Mouse (Mus musculus) liver, embryonic 15.5 days (tissue): ENCODE data around the gene Lrrc8d. TPM values are rescaled to one million over a fixed set of nuclear protein-coding genes. Genes with fewer than 3 reads are reported as not detected.

ENCODE experiments used
- ATAC-seq: fragments of 200-750 bp; cut with Nextera tagmentation; 2 replicates; pipeline ENCODE4 v1.8.0; 2017; ENCODE audit warnings: moderate number of reproducible peaks, mild to moderate bottlenecking, moderate library complexity; ENCODE audit not compliant: insufficient read depth
- H3K27ac ChIP-seq: fragments of 300-500 bp; sonication (generic); replicated peaks from 2 replicates; pipeline ENCODE4 v1.5.1; 2015; ENCODE audit warnings: mild to moderate bottlenecking, inconsistent platforms
- H3K27me3 ChIP-seq: fragments of 300-500 bp; sonication (generic); 2 replicates; pipeline ENCODE4 v1.6.1; 2015; ENCODE audit warnings: mild to moderate bottlenecking, inconsistent platforms
- H3K36me3 ChIP-seq: fragments of 300-500 bp; sonication (generic); replicated peaks from 2 replicates; pipeline ENCODE4 v1.6.1; 2015; ENCODE audit warnings: moderate library complexity, mild to moderate bottlenecking, inconsistent platforms
- H3K4me1 ChIP-seq: fragments of 300-500 bp; sonication (generic); replicated peaks from 2 replicates; pipeline ENCODE4 v1.6.1; 2015; ENCODE audit warnings: inconsistent platforms
- H3K4me2 ChIP-seq: fragments of 300-500 bp; sonication (generic); 2 replicates; pipeline ENCODE4 v1.6.1; 2015; ENCODE audit warnings: moderate library complexity, mild to moderate bottlenecking, inconsistent platforms
- H3K4me3 ChIP-seq: fragments of 300-500 bp; sonication (generic); replicated peaks from 2 replicates; pipeline ENCODE4 v1.5.1; 2015; ENCODE audit warnings: mild to moderate bottlenecking, inconsistent platforms
- H3K9ac ChIP-seq: fragments of 300-500 bp; sonication (generic); 2 replicates; pipeline ENCODE4 v1.6.1; 2015; ENCODE audit warnings: moderate library complexity, mild to moderate bottlenecking, inconsistent platforms
- H3K9me3 ChIP-seq: fragments of 300-500 bp; sonication (generic); replicated peaks from 2 replicates; pipeline ENCODE4 v1.6.1; 2016; ENCODE audit warnings: inconsistent platforms
- WGBS: fragments of 180-500 bp; shearing (Covaris S2); methylation state at CpG from one replicate; pipeline ENCODE4 v1.1.7; 2015; ENCODE audit warnings: mixed read lengths; ENCODE audit not compliant: insufficient replicate concordance; 5-methylcytosine and 5-hydroxymethylcytosine counted together
- polyA plus RNA-seq: library from polyadenylated mRNA; unstranded; fragments of >200 nt; fragmentation: Nextera tagmentation; extraction: Ambion mirVana; gene quantifications from 2 replicates; pipeline ENCODE4 v1.2.1, GENCODE M21; 2015

Gene Lrrc8d
- polyA plus RNA-seq, 1 experiment from 2014 or later, result 8.1 TPM

GRCm38 (mm10) chr5:105701844-105702243 lies 2.1 kb downstream of the Lrrc8d start:
- H3K4me1 ChIP-seq, result peaks cover 76% of the 10 kb centered on the region
- 0 out of 2 replicates have a peak, but pooled peaks cover 5% of the 10 kb centered on the region for H3K36me3 ChIP-seq
- H3K9ac ChIP-seq, result no peak overlapping the region
- H3K4me3 ChIP-seq, result peak overlapping the region; percentile 76
- H3K4me2 ChIP-seq, result peak overlapping the region; percentile 94
- 52% methylated on average over 8 of the region's 8 CpGs for WGBS
- H3K27ac ChIP-seq, result no peak overlapping the region
- H3K9me3 ChIP-seq, result no peaks in the 10 kb centered on the region
- no peak for ATAC-seq
- peaks cover 32% of the 10 kb centered on the region for H3K27me3 ChIP-seq

DNA sequence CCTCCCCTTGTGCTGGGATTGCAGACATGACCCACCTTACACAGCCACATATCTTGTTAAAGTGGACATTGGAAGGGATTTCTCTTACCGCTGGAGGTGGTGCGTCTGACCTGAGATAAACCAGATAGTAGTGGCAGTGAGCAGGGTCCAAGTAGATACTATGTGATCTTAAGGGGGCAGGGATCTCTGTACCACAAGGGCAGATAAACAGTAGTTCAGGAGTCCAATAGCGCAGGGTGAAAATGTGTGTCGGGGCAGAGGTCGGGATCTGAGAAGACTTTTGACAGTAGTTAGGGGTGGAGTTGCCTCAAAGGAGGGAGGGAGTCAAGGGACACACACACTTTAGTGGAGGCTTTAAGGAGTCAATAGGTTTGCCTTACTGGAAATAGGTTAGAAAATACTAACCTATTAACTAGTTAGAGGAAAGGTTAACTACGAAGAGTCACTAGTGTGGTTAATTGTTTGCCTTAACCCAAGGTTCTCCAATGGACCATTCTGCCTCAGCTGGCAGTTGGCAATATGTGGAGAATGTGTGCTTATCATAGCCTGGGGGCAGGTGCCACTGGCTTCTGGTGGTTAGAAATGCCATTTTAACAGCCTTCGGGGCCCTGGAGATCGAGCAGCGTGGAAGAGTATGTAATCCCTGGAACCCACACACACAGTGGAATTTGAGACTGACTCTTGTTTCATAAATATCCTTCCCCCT lies 3.0 kb downstream of the Lrrc8d start:
- 19% methylated on average over 9 of the region's 9 CpGs for WGBS
- peak overlapping the region; percentile 45 for H3K27ac ChIP-seq
- peaks cover 79% of the 10 kb centered on the region for H3K4me1 ChIP-seq
- H3K27me3 ChIP-seq, result peaks cover 32% of the 10 kb centered on the region
- no peak overlapping the region for H3K4me3 ChIP-seq
- H3K4me2 ChIP-seq, result peak overlapping the region; percentile 3; the same call in 1 of the 2 replicates
- H3K9ac ChIP-seq, result no peak overlapping the region
- no peaks in the 10 kb centered on the region for H3K9me3 ChIP-seq
- 0 out of 2 replicates have a peak, but pooled peaks cover 5% of the 10 kb centered on the region for H3K36me3 ChIP-seq
- ATAC-seq, result no peak

GRCm38 (mm10) chr5:105703286-105703655 lies 3.5 kb downstream of the Lrrc8d start:
- WGBS, result 65% methylated on average over 11 of the region's 11 CpGs
- 0 out of 2 replicates have a peak, but pooled peaks cover 5% of the 10 kb centered on the region for H3K36me3 ChIP-seq
- ATAC-seq, result no peak
- H3K27ac ChIP-seq, result peak overlapping the region; percentile 45
- peaks cover 79% of the 10 kb centered on the region for H3K4me1 ChIP-seq
- no peak overlapping the region for H3K4me3 ChIP-seq
- 0 out of 2 replicates have a peak overlapping the region, but pooled peaks have one; percentile 3 for H3K4me2 ChIP-seq
- H3K9me3 ChIP-seq, result no peaks in the 10 kb centered on the region
- H3K27me3 ChIP-seq, result peaks cover 32% of the 10 kb centered on the region
- no peak overlapping the region for H3K9ac ChIP-seq

- no peak overlapping the region for H3K9ac ChIP-seq
- H3K36me3 ChIP-seq, result 0 out of 2 replicates have a peak, but pooled peaks cover 5% of the 10 kb centered on the region
- no peak overlapping the region for H3K4me2 ChIP-seq
- H3K4me1 ChIP-seq, result peaks cover 68% of the 10 kb centered on the region
- no peak overlapping the region for H3K4me3 ChIP-seq
- H3K27me3 ChIP-seq, result peaks cover 19% of the 10 kb centered on the region
- WGBS, result 67% methylated on average over 9 of the region's 9 CpGs
- H3K9me3 ChIP-seq, result no peaks in the 10 kb centered on the region
- ATAC-seq, result no peak
- H3K27ac ChIP-seq, result no peak overlapping the region
Measured at GRCm38 (mm10) chr5:105704573-105704972, 4.8 kb downstream of the Lrrc8d start.

DNA sequence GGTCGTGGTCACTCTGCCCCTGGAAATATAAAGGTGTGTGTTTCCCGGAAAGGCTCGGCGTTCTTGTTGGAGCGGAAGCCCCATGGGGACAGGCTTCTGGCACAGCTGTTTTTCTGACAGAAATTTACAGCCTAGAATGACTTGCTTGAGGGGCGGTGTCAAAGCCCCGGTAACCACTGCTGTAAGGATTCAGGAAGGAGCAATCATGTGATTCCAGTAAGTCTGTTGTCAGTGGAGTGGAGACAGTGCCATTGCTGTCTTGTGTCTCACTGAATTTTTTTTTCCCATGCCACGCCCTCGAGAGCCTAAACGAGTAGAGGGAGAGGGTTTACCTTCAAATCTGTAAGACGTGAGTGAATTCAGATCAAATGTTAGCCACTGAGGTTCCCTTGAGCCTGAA lies 6.9 kb downstream of the Lrrc8d start:
- H3K4me2 ChIP-seq, result no peak overlapping the region
- H3K36me3 ChIP-seq, result 0 out of 2 replicates have a peak, but pooled peaks cover 5% of the 10 kb centered on the region
- WGBS, result 33% methylated on average over 11 of the region's 11 CpGs
- no peak for ATAC-seq
- no peaks in the 10 kb centered on the region for H3K27me3 ChIP-seq
- no peaks in the 10 kb centered on the region for H3K9me3 ChIP-seq
- no peak overlapping the region for H3K4me3 ChIP-seq
- peaks cover 58% of the 10 kb centered on the region for H3K4me1 ChIP-seq
- H3K9ac ChIP-seq, result no peak overlapping the region
- H3K27ac ChIP-seq, result no peak overlapping the region

GRCm38 (mm10) chr5:105708276-105708675 lies 8.5 kb downstream of the Lrrc8d start:
- H3K36me3 ChIP-seq, result 0 out of 2 replicates have a peak, but pooled peaks cover 5% of the 10 kb centered on the region
- no peak overlapping the region for H3K27ac ChIP-seq
- WGBS, result 45% methylated on average over 5 of the region's 5 CpGs
- H3K9me3 ChIP-seq, result no peaks in the 10 kb centered on the region
- H3K4me2 ChIP-seq, result no peak overlapping the region
- H3K4me3 ChIP-seq, result no peak overlapping the region
- H3K4me1 ChIP-seq, result peaks cover 44% of the 10 kb centered on the region
- H3K27me3 ChIP-seq, result no peaks in the 10 kb centered on the region
- H3K9ac ChIP-seq, result no peak overlapping the region
- ATAC-seq, result no peak

DNA sequence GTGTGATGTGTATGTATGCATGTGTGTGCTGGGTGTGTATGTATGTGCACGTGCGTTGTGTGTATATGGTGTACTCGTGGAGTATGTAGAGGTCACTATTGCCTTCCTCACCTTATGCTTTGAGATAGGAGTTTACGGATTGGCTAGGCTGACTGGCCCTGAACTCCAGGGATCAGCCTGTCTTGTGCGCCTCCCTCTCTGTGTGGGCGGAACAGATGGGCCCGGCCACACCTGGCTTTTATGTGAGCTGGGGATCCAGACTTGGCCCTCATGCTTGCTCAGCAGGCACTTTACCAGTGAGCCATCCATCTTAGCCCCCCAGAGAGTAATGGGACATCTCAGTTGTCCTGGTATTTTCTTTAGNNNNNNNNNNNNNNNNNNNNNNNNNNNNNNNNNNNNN lies 10.7 kb downstream of the Lrrc8d start:
- Histone ChIP-seq H3K9me3 (no peaks in the 10 kb centered on the region), H3K4me2 (no peak overlapping the region), H3K4me3 (no peak overlapping the region), H3K36me3 (no peaks in the 10 kb centered on the region), H3K4me1 (peaks cover 41% of the 10 kb centered on the region), H3K9ac (no peak overlapping the region), H3K27me3 (no peaks in the 10 kb centered on the region), H3K27ac (no peak overlapping the region)
- no peak for ATAC-seq
- 75% methylated on average over 7 of the region's 7 CpGs for WGBS

GRCm38 (mm10) chr5:105714446-105714845 lies 14.7 kb downstream of the Lrrc8d start:
- no peaks in the 10 kb centered on the region for H3K9me3 ChIP-seq
- H3K9ac ChIP-seq, result no peak overlapping the region
- no peaks in the 10 kb centered on the region for H3K36me3 ChIP-seq
- no peaks in the 10 kb centered on the region for H3K27me3 ChIP-seq
- no peak for ATAC-seq
- H3K4me1 ChIP-seq, result peaks cover 62% of the 10 kb centered on the region
- no peak overlapping the region for H3K27ac ChIP-seq
- 72% methylated on average over 6 of the region's 6 CpGs for WGBS
- no peak overlapping the region for H3K4me3 ChIP-seq
- H3K4me2 ChIP-seq, result no peak overlapping the region

- H3K4me1 ChIP-seq, result peaks cover 66% of the 10 kb centered on the region
- 75% methylated on average over 8 of the region's 8 CpGs for WGBS
- no peak for ATAC-seq
- H3K27me3 ChIP-seq, result no peaks in the 10 kb centered on the region
- H3K9me3 ChIP-seq, result no peaks in the 10 kb centered on the region
- H3K4me3 ChIP-seq, result no peak overlapping the region
- H3K9ac ChIP-seq, result no peak overlapping the region
- H3K27ac ChIP-seq, result no peak overlapping the region
- no peak overlapping the region for H3K4me2 ChIP-seq
- H3K36me3 ChIP-seq, result no peaks in the 10 kb centered on the region
Measured at GRCm38 (mm10) chr5:105715095-105715494, 15.3 kb downstream of the Lrrc8d start.

DNA sequence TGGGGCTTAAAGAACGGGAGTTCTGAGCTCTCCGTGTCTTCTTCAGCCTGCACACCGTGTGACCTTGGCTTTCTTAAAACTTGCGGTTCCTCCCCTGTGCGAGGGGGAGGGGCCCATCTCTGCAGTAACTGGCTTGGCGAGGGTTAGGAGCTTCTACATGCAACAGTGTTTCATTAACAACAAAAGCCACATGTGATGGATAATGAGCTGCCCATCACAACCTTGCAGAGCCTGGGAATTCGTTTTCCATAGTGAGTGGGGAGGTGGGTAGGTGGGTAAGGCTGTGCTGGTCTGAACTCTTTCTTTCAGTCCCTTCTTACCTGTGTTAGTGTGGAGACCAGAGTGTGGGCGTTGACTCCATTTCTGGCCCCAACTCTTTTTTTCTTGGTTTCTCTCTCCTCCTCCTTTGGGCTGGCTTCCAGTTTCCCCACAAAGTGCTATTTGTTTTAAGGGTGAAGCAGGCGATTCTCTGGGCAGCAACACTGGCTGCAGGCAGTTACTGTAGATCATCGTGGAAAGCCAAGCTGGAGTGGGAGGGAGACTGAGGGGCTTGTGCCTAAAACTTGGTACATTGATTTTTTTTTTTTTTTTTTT lies 15.9 kb downstream of the Lrrc8d start:
- 16% methylated on average over 10 of the region's 10 CpGs for WGBS

DNA sequence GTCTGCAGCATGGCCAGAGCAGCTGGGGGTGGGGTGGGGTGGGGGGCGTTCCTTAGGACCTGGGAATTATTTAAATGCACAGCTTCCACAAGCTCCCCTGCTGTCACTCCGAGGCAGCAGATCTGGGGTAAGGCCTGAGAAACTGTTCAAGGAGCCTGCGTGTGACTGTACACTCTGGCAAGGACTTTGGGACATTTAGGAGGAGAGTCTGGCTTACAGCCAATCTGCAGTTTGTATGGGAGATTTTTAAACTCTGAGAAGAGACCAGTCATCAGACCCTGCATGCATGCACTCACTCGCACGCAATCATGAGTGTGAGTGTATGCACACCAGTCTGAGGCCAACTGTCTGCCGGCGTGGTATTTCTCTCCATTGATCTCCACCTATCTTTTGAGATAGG lies 17.5 kb downstream of the Lrrc8d start:
- WGBS, result 45% methylated on average over 7 of the region's 7 CpGs
- peaks cover 76% of the 10 kb centered on the region for H3K4me1 ChIP-seq
- peak overlapping the region; percentile 57; the same call in 1 of the 2 replicates for H3K4me2 ChIP-seq

More for the DNA sequence above, 15.9 kb downstream of the Lrrc8d start:
- Histone ChIP-seq H3K36me3 (no peaks in the 10 kb centered on the region), H3K27ac (no peak overlapping the region), H3K4me3 (no peak overlapping the region), H3K4me2 (no peak overlapping the region), H3K9ac (no peak overlapping the region), H3K27me3 (no peaks in the 10 kb centered on the region), H3K9me3 (no peaks in the 10 kb centered on the region), H3K4me1 (peaks cover 70% of the 10 kb centered on the region)
- no peak for ATAC-seq

More for the DNA sequence above, 17.5 kb downstream of the Lrrc8d start:
- Histone ChIP-seq H3K27ac (peak overlapping the region; percentile 51; the same call in 1 of the 2 replicates), H3K4me3 (no peak overlapping the region), H3K27me3 (no peaks in the 10 kb centered on the region), H3K9me3 (no peaks in the 10 kb centered on the region), H3K36me3 (no peaks in the 10 kb centered on the region), H3K9ac (no peak overlapping the region)
- ATAC-seq, result no peak
